Mouse (Mus musculus) liver, embryonic 12.5 days (tissue): ENCODE results near the gene Rpl5. TPM values are rescaled to one million over a fixed set of nuclear protein-coding genes. Genes with fewer than 3 reads are reported as not detected.

Experiments used
- ATAC-seq: fragments of 200-750 bp; cut with Nextera tagmentation; 2 replicates; pipeline ENCODE4 v1.8.0; 2017; ENCODE audit warnings: moderate number of reproducible peaks, mild to moderate bottlenecking, moderate library complexity
- H3K27ac ChIP-seq: fragments of 300-500 bp; sonication (generic); 2 replicates; pipeline ENCODE4 v1.5.1; 2016; ENCODE audit warnings: mild to moderate bottlenecking
- H3K27me3 ChIP-seq: fragments of 300-500 bp; sonication (generic); replicated peaks from 2 replicates; pipeline ENCODE4 v1.6.1; 2016; ENCODE audit warnings: mild to moderate bottlenecking, moderate library complexity
- H3K36me3 ChIP-seq: fragments of 300-500 bp; sonication (generic); 2 replicates; pipeline ENCODE4 v1.6.1; 2016; ENCODE audit warnings: mild to moderate bottlenecking, moderate library complexity
- H3K4me1 ChIP-seq: fragments of 300-500 bp; sonication (generic); 2 replicates; pipeline ENCODE4 v1.6.1; 2016
- H3K4me2 ChIP-seq: fragments of 300-500 bp; sonication (generic); 2 replicates; pipeline ENCODE4 v1.6.1; 2016; ENCODE audit warnings: mild to moderate bottlenecking, moderate library complexity
- H3K4me3 ChIP-seq: fragments of 300-500 bp; sonication (generic); 2 replicates; pipeline ENCODE4 v1.5.1; 2016; ENCODE audit warnings: mild to moderate bottlenecking, moderate library complexity
- H3K9ac ChIP-seq: fragments of 300-500 bp; sonication (generic); 2 replicates; pipeline ENCODE4 v1.6.1; 2016; ENCODE audit warnings: mild to moderate bottlenecking, moderate library complexity
- H3K9me3 ChIP-seq: fragments of 300-500 bp; sonication (generic); replicated peaks from 2 replicates; pipeline ENCODE4 v1.6.1; 2016; ENCODE audit warnings: mild to moderate bottlenecking, moderate library complexity
- WGBS: fragments of 180-500 bp; shearing (Covaris S2); methylation state at CpG from one replicate; pipeline ENCODE4 v1.1.7; 2016; ENCODE audit not compliant: insufficient replicate concordance; 5-methylcytosine and 5-hydroxymethylcytosine counted together
- polyA plus RNA-seq: library from polyadenylated mRNA; unstranded; fragments of >200 nt; fragmentation: Nextera tagmentation; extraction: Ambion mirVana; gene quantifications from 2 replicates; pipeline ENCODE4 v1.2.1, GENCODE M21; 2016

Rpl5 gene
- polyA plus RNA-seq = 58.8 and 59.6 TPM in 2 replicates

- Histone ChIP-seq H3K4me2 (peak within 1 kb of the TSS; percentile 79), H3K27ac (peak within 1 kb of the TSS; percentile 87), H3K9me3 (no peaks in the 10 kb centered on the region), H3K27me3 (peaks cover 8% of the 10 kb centered on the region; the same call in 1 of the 2 replicates), H3K4me3 (peak within 1 kb of the TSS; percentile 92), H3K9ac (peak within 1 kb of the TSS; percentile 93), H3K36me3 (peaks cover 38% of the 10 kb centered on the region), H3K4me1 (peaks cover 30% of the 10 kb centered on the region)
- ATAC-seq = peak; percentile 96
- 2% methylated on average over 65 of the region's 66 CpGs for WGBS
Observed at GRCm38 (mm10) chr5:107900206-107901013, at the start of gene Rpl5. Rpl5 (plus strand) TSS chr5:107900502.

- Histone ChIP-seq H3K4me3 (no peak overlapping the region), H3K27me3 (no peaks in the 10 kb centered on the region), H3K4me1 (peaks cover 44% of the 10 kb centered on the region), H3K9me3 (peaks cover 3% of the 10 kb centered on the region; the same call in 1 of the 2 replicates), H3K9ac (no peak overlapping the region), H3K36me3 (peaks cover 28% of the 10 kb centered on the region), H3K4me2 (peak overlapping the region; percentile 4; the same call in 1 of the 2 replicates), H3K27ac (peak overlapping the region; percentile 49)
- 28% methylated on average over 6 of the region's 6 CpGs for WGBS
- ATAC-seq = no peak; the same call in 1 of the 2 replicates
Observed at GRCm38 (mm10) chr5:107853807-107854206, 46.5 kb upstream of the Rpl5 start.

GRCm38 (mm10) chr5:107854556-107854955 lies 45.7 kb upstream of the Rpl5 start:
- Histone ChIP-seq H3K4me2 (no peak overlapping the region), H3K27me3 (no peaks in the 10 kb centered on the region), H3K27ac (no peak overlapping the region), H3K36me3 (peaks cover 23% of the 10 kb centered on the region), H3K4me1 (peaks cover 44% of the 10 kb centered on the region), H3K9ac (no peak overlapping the region), H3K9me3 (peaks cover 3% of the 10 kb centered on the region; the same call in 1 of the 2 replicates), H3K4me3 (no peak overlapping the region)
- no peak for ATAC-seq
- WGBS = 41% methylated on average over 3 of the region's 3 CpGs

- Histone ChIP-seq H3K9ac (no peak overlapping the region), H3K27ac (no peak overlapping the region), H3K27me3 (no peaks in the 10 kb centered on the region), H3K9me3 (0 out of 2 replicates have a peak, but pooled peaks cover 3% of the 10 kb centered on the region), H3K4me1 (peaks cover 45% of the 10 kb centered on the region), H3K4me2 (no peak overlapping the region), H3K36me3 (peaks cover 13% of the 10 kb centered on the region), H3K4me3 (no peak overlapping the region)
- ATAC-seq = no peak
- 29% methylated on average over 2 of the region's 2 CpGs for WGBS
Observed at GRCm38 (mm10) chr5:107855546-107855945, 44.8 kb upstream of the Rpl5 start.

- WGBS = 45% methylated on average over 2 of the region's 2 CpGs
- H3K9ac ChIP-seq = no peak overlapping the region
- no peak overlapping the region for H3K27ac ChIP-seq
- no peak overlapping the region for H3K4me3 ChIP-seq
- H3K27me3 ChIP-seq = no peaks in the 10 kb centered on the region
- peaks cover 20% of the 10 kb centered on the region for H3K36me3 ChIP-seq
- H3K9me3 ChIP-seq = no peaks in the 10 kb centered on the region
- H3K4me2 ChIP-seq = no peak overlapping the region
- peaks cover 47% of the 10 kb centered on the region for H3K4me1 ChIP-seq
- ATAC-seq = no peak
Observed at GRCm38 (mm10) chr5:107858963-107859362, 41.3 kb upstream of the Rpl5 start.

- peaks cover 63% of the 10 kb centered on the region for H3K4me1 ChIP-seq
- H3K27me3 ChIP-seq = no peaks in the 10 kb centered on the region
Observed at GRCm38 (mm10) chr5:107863971-107864370, 36.3 kb upstream of the Rpl5 start.

GRCm38 (mm10) chr5:107866127-107867126 lies 33.9 kb upstream of the Rpl5 start:
- H3K4me3 ChIP-seq = peak overlapping the region; percentile 86
- 5% methylated on average over 2 of the region's 2 CpGs for WGBS
- H3K4me1 ChIP-seq = peaks cover 77% of the 10 kb centered on the region
- peak overlapping the region; percentile 98 for H3K9ac ChIP-seq
- no peaks in the 10 kb centered on the region for H3K9me3 ChIP-seq
- peak overlapping the region; percentile 87 for H3K27ac ChIP-seq
- H3K4me2 ChIP-seq = peak overlapping the region; percentile 81
- H3K27me3 ChIP-seq = no peaks in the 10 kb centered on the region
- H3K36me3 ChIP-seq = peaks cover 29% of the 10 kb centered on the region
- peak; percentile 28; the same call in 1 of the 2 replicates for ATAC-seq

More at GRCm38 (mm10) chr5:107863971-107864370, 36.3 kb upstream of the Rpl5 start:
- 90% methylated on average over 3 of the region's 3 CpGs for WGBS
- Histone ChIP-seq H3K27ac (0 out of 2 replicates have a peak overlapping the region, but pooled peaks have one; percentile 87), H3K36me3 (peaks cover 28% of the 10 kb centered on the region), H3K9me3 (no peaks in the 10 kb centered on the region), H3K9ac (0 out of 2 replicates have a peak overlapping the region, but pooled peaks have one; percentile 14), H3K4me3 (no peak overlapping the region), H3K4me2 (no peak overlapping the region)
- no peak for ATAC-seq

GRCm38 (mm10) chr5:107867970-107868904 lies 32.1 kb upstream of the Rpl5 start:
- under 1% methylated on average over 78 of the region's 82 CpGs for WGBS
- peak overlapping the region; percentile 81 for H3K4me2 ChIP-seq
- ATAC-seq = peak; percentile 54
- H3K9ac ChIP-seq = peak overlapping the region; percentile 98
- peak overlapping the region; percentile 94 for H3K27ac ChIP-seq
- H3K4me3 ChIP-seq = peak overlapping the region; percentile 86
- peaks cover 35% of the 10 kb centered on the region for H3K36me3 ChIP-seq
- H3K9me3 ChIP-seq = no peaks in the 10 kb centered on the region
- H3K27me3 ChIP-seq = no peaks in the 10 kb centered on the region
- H3K4me1 ChIP-seq = peaks cover 79% of the 10 kb centered on the region

GRCm38 (mm10) chr5:107868905-107869424 lies 31.3 kb upstream of the Rpl5 start:
- peak; percentile 93 for ATAC-seq
- Histone ChIP-seq H3K27me3 (no peaks in the 10 kb centered on the region), H3K9me3 (no peaks in the 10 kb centered on the region), H3K4me3 (peak overlapping the region; percentile 86), H3K4me2 (peak overlapping the region; percentile 81), H3K9ac (peak overlapping the region; percentile 98), H3K27ac (peak overlapping the region; percentile 94), H3K36me3 (peaks cover 29% of the 10 kb centered on the region), H3K4me1 (peaks cover 77% of the 10 kb centered on the region)
- under 1% methylated on average over 57 of the region's 58 CpGs for WGBS

GRCm38 (mm10) chr5:107869701-107870100 lies 30.6 kb upstream of the Rpl5 start:
- peaks cover 69% of the 10 kb centered on the region for H3K4me1 ChIP-seq
- H3K4me3 ChIP-seq = peak overlapping the region; percentile 86; the same call in 1 of the 2 replicates

More at GRCm38 (mm10) chr5:107869701-107870100, 30.6 kb upstream of the Rpl5 start:
- peak overlapping the region; percentile 18; the same call in 1 of the 2 replicates for H3K9ac ChIP-seq
- peak overlapping the region; percentile 50; the same call in 1 of the 2 replicates for H3K27ac ChIP-seq
- H3K27me3 ChIP-seq = no peaks in the 10 kb centered on the region
- peaks cover 26% of the 10 kb centered on the region for H3K36me3 ChIP-seq
- H3K9me3 ChIP-seq = no peaks in the 10 kb centered on the region
- no peak for ATAC-seq
- peak overlapping the region; percentile 81 for H3K4me2 ChIP-seq
- WGBS = 62% methylated on average over 2 of the region's 2 CpGs
